Mouse (Mus musculus): ENCODE measurements around the gene Sufu. TPM values are rescaled to one million over a fixed set of nuclear protein-coding genes. Genes with fewer than 3 reads are reported as not detected.

Gene Sufu
- total and polyA plus RNA-seq, 3 experiments = 11.4 to 42.5 TPM; not detected in 1

- Histone ChIP-seq H3K4me1 (ENCODE audit: control insufficient read depth in 1 of 2, insufficient read depth in 2 of 2, low read length in 2 of 2) (no peaks in the 10 kb centered on the region), H3K36me3 (ENCODE audit: control insufficient read depth in 1 of 2, insufficient read depth in 2 of 2, low read length in 2 of 2) (0 out of 4 replicates have a peak, but pooled peaks cover 0 to 2% of the 10 kb centered on the region in 2 experiments), H3K9me3 (replicated peaks; ENCODE audit: insufficient read depth, low read length) (no peaks in the 10 kb centered on the region), H3K27me3 (ENCODE audit: control insufficient read depth in 1 of 2, insufficient read depth in 2 of 2, low read length in 2 of 2) (no peaks in the 10 kb centered on the region), H3K79me2 (ENCODE audit: control insufficient read depth, insufficient read depth, low read length, poor library complexity) (no peaks in the 10 kb centered on the region), H3K27ac (ENCODE audit: control insufficient read depth, low read depth, low read length) (no peak overlapping the region), H3K4me3 (ENCODE audit: control insufficient read depth in 1 of 2, insufficient read depth in 1 of 2, low read depth in 2 of 2, low read length in 2 of 2) (no peak overlapping the region), H3K9ac (ENCODE audit: control insufficient read depth, low read depth, low read length, poor library complexity, severe bottlenecking) (no peak overlapping the region)
- no peak for TF ChIP-seq GABPA (IDR thresholded peaks at IDR 0.05; ENCODE audit: low read depth, low read length)
- TF ChIP-seq SIN3A (IDR thresholded peaks at IDR 0.05; ENCODE audit: low read length) = no peak
- no peak for TF ChIP-seq TCF12 (IDR thresholded peaks at IDR 0.05; ENCODE audit: low read depth, low read length)
- no peak for TF ChIP-seq KAT2A (conservative IDR thresholded peaks at IDR 0.05; ENCODE audit: low read depth, low read length)
- no peak for TF ChIP-seq JUND (IDR thresholded peaks at IDR 0.05; ENCODE audit: low read depth, low read length)
- TF ChIP-seq ZC3H11A (IDR thresholded peaks at IDR 0.05; ENCODE audit: low read depth, low read length) = no peak
- TF ChIP-seq POLR2AphosphoS2 (IDR thresholded peaks at IDR 0.05; ENCODE audit: low read length) = no peak
- TF ChIP-seq SMC3 (IDR thresholded peaks at IDR 0.05; ENCODE audit: low read depth, low read length) = no peak
- no peak for TF ChIP-seq GATA1 (IDR thresholded peaks at IDR 0.05; ENCODE audit: low read depth, low read length)
- no peak for TF ChIP-seq BHLHE40 (IDR thresholded peaks at IDR 0.05; ENCODE audit: borderline replicate concordance, low read depth, low read length)
- TF ChIP-seq ZKSCAN1 (IDR thresholded peaks at IDR 0.05; ENCODE audit: low read depth, low read length) = no peak
- no peak for TF ChIP-seq MAFK (IDR thresholded peaks at IDR 0.05; ENCODE audit: borderline replicate concordance, low read depth, low read length)
- no peak for TF ChIP-seq CHD2 (IDR thresholded peaks at IDR 0.05; ENCODE audit: low read length)
- TF ChIP-seq ELF1 (IDR thresholded peaks at IDR 0.05; ENCODE audit: low read depth, low read length) = no peak
- no peak for TF ChIP-seq ETS1 (IDR thresholded peaks at IDR 0.05; ENCODE audit: low read depth, low read length)
- TF ChIP-seq RCOR1 (IDR thresholded peaks at IDR 0.05; ENCODE audit: low read depth, low read length) = no peak
- no peak for DNase-seq (ENCODE audit: low read depth, low spot score)
These were observed 26.0 kb downstream of the Sufu start for GRCm38 (mm10) chr19:46422384-46423338.

DNA sequence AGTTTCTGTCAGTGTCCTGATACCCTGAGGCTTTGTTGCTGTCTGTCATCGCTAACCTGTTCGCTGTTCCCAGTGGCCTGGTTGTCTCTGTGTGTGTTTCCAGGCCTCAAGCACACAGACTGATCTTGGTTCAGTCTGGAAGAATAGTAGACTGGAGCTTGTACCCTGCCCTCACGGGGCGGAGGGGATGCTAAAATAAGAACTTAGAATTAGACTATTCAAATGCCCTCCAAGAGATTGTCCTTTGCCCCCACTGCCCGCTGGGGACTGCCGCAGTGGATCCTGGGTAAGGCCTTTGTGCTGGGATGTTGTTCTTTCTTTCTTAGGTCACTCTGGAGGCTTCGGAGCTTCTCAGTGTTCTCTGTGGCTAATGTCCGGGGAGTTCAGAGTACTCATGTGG is 28.6 kb downstream of the Sufu start:
- Histone ChIP-seq H3K79me2 (ENCODE audit: control insufficient read depth, insufficient read depth, low read length, poor library complexity) (no peaks in the 10 kb centered on the region), H3K4me1 (ENCODE audit: control insufficient read depth in 1 of 2, insufficient read depth in 2 of 2, low read length in 2 of 2) (no peaks in the 10 kb centered on the region), H3K9ac (ENCODE audit: control insufficient read depth, low read depth, low read length, poor library complexity, severe bottlenecking) (no peak overlapping the region), H3K27ac (ENCODE audit: control insufficient read depth, low read depth, low read length) (no peak overlapping the region), H3K36me3 (ENCODE audit: control insufficient read depth in 1 of 2, insufficient read depth in 2 of 2, low read length in 2 of 2) (0 out of 4 replicates have a peak, but pooled peaks cover 0 to 2% of the 10 kb centered on the region in 2 experiments), H3K27me3 (ENCODE audit: control insufficient read depth in 1 of 2, insufficient read depth in 2 of 2, low read length in 2 of 2) (no peaks in the 10 kb centered on the region), H3K9me3 (replicated peaks; ENCODE audit: insufficient read depth, low read length) (no peaks in the 10 kb centered on the region), H3K4me3 (ENCODE audit: control insufficient read depth in 1 of 2, insufficient read depth in 1 of 2, low read depth in 2 of 2, low read length in 2 of 2) (no peak overlapping the region)
- TF ChIP-seq ZMIZ1 (IDR thresholded peaks at IDR 0.05; ENCODE audit: low read depth, low read length) (no peak), MYB (IDR thresholded peaks at IDR 0.05; ENCODE audit: low read depth, low read length) (no peak), ETS1 (IDR thresholded peaks at IDR 0.05; ENCODE audit: low read depth, low read length) (no peak), TAL1 (IDR thresholded peaks at IDR 0.05; ENCODE audit: low read length) (no peak), UBTF (IDR thresholded peaks at IDR 0.05; ENCODE audit: borderline replicate concordance, insufficient read depth, low read depth, low read length) (no peak), MXI1 (IDR thresholded peaks at IDR 0.05; ENCODE audit: low read depth, low read length) (no peak), CTCF (IDR thresholded peaks at IDR 0.05 in 2 of 3, conservative IDR thresholded peaks at IDR 0.05 in 1 of 3; ENCODE audit: control insufficient read depth in 1 of 3, insufficient read depth in 1 of 3, low read depth in 2 of 3, low read length in 3 of 3, poor library complexity in 1 of 3, severe bottlenecking in 1 of 3) (no peak), SMC3 (IDR thresholded peaks at IDR 0.05; ENCODE audit: low read depth, low read length) (no peak), KAT2A (conservative IDR thresholded peaks at IDR 0.05; ENCODE audit: low read depth, low read length) (no peak), CHD2 (IDR thresholded peaks at IDR 0.05; ENCODE audit: low read length) (no peak), POLR2AphosphoS5 (IDR thresholded peaks at IDR 0.05; ENCODE audit: borderline replicate concordance, low read depth, low read length) (no peak), GATA1 (IDR thresholded peaks at IDR 0.05; ENCODE audit: low read depth, low read length) (no peak), HCFC1 (IDR thresholded peaks at IDR 0.05; ENCODE audit: low read depth, low read length) (no peak), POLR2A (IDR thresholded peaks at IDR 0.05; ENCODE audit: control insufficient read depth in 1 of 2, insufficient read depth in 1 of 2, low read depth in 1 of 2, low read length in 2 of 2, poor library complexity in 1 of 2) (no peak), RCOR1 (IDR thresholded peaks at IDR 0.05; ENCODE audit: low read depth, low read length) (no peak), CHD1 (IDR thresholded peaks at IDR 0.05; ENCODE audit: low read depth, low read length) (no peak), MAX (IDR thresholded peaks at IDR 0.05; ENCODE audit: low read length) (no peak)
- no peak for DNase-seq (ENCODE audit: low read depth, low spot score)
